Mouse (Mus musculus) 3T3-L1 (cell line): ENCODE data around the gene Pgam5.

Experiments
- DNase-seq: peaks from one replicate; pipeline ENCODE4 v3.0.0-alpha.2; 2015; ENCODE audit warnings: low read depth, low spot score

Pgam5 gene

GRCm38 (mm10) chr5:110269141-110270101 lies at the start of gene Pgam5:
Gene Pgam5 (minus strand): TSS chr5:110269913.
- peak; percentile 86 for DNase-seq

GRCm38 (mm10) chr5:110313127-110313526 lies 43.4 kb upstream of the Pgam5 start:
- no peak for DNase-seq

GRCm38 (mm10) chr5:110308861-110309260 lies 39.1 kb upstream of the Pgam5 start:
- DNase-seq, result no peak

GRCm38 (mm10) chr5:110300591-110300990 lies 30.9 kb upstream of the Pgam5 start:
- no peak for DNase-seq

- no peak for DNase-seq
Measured at GRCm38 (mm10) chr5:110296637-110297036, 26.9 kb upstream of the Pgam5 start.

GRCm38 (mm10) chr5:110291649-110292048 lies 21.9 kb upstream of the Pgam5 start:
- DNase-seq, result no peak

GRCm38 (mm10) chr5:110287084-110287475 lies 17.4 kb upstream of the Pgam5 start:
- no peak for DNase-seq

- DNase-seq, result peak; percentile 54
Measured at GRCm38 (mm10) chr5:110286446-110287083, 16.9 kb upstream of the Pgam5 start.

- DNase-seq, result peak; percentile 95
Measured at GRCm38 (mm10) chr5:110285770-110286445, 16.2 kb upstream of the Pgam5 start, which contains the start of the genes Pxmp2 and Pole. Gene Pxmp2 (minus strand): TSS chr5:110286186. Gene Pole (plus strand): TSS chr5:110286306.

- DNase-seq, result no peak
Measured at GRCm38 (mm10) chr5:110285156-110285555, 15.4 kb upstream of the Pgam5 start.

GRCm38 (mm10) chr5:110284536-110284935 lies 14.8 kb upstream of the Pgam5 start:
- peak; percentile 65 for DNase-seq

GRCm38 (mm10) chr5:110281984-110282383 lies 12.3 kb upstream of the Pgam5 start:
- DNase-seq, result no peak

- no peak for DNase-seq
Measured at GRCm38 (mm10) chr5:110276910-110277309, 7.2 kb upstream of the Pgam5 start.

- DNase-seq, result no peak
Measured at GRCm38 (mm10) chr5:110276391-110276790, 6.7 kb upstream of the Pgam5 start.

- no peak for DNase-seq
Measured at GRCm38 (mm10) chr5:110274846-110275245, 5.1 kb upstream of the Pgam5 start.

- no peak for DNase-seq
Measured at GRCm38 (mm10) chr5:110274147-110274546, 4.4 kb upstream of the Pgam5 start.

GRCm38 (mm10) chr5:110270242-110270641 lies 529 bp upstream of the Pgam5 start:
- no peak for DNase-seq

GRCm38 (mm10) chr5:110266941-110267340 lies 2.8 kb downstream of the Pgam5 start:
- peak; percentile 42 for DNase-seq

GRCm38 (mm10) chr5:110244091-110244490 lies 25.6 kb downstream of the Pgam5 start:
- peak; percentile 56 for DNase-seq

- DNase-seq, result no peak
Measured at GRCm38 (mm10) chr5:110232346-110232745, 37.4 kb downstream of the Pgam5 start.

- DNase-seq, result peak; percentile 49
Measured at GRCm38 (mm10) chr5:110231638-110232037, 38.1 kb downstream of the Pgam5 start.
